Mouse (Mus musculus): ENCODE results near the gene Ccdc85a.
A peak's percentile ranks its signal among the peaks of the same experiment; 100 is the strongest.
"Not testable (repeated sequence)": the region's sequence is repeated elsewhere in the genome, so short reads cannot be mapped to it uniquely, and the experiment has no call there.

Ccdc85a gene

DNA sequence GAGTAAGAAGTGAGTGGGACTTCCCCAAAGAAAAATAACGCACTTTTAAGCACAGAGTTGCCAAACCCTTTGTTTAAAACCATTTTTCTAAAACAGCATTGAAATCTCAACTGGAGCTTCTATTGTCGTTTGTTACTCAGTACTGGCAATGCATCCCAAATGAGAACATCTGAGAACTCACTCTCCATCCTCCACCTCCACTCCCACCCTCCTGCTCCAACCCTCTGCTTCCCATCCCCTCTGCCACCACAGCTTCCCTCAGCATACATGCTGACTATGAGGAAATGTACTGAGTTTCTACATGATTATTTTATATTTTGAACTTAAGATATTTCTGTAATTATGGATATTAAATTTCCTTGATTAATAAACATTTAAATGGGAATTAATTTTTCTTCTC is 168.3 kb downstream of the Ccdc85a start:
- DNase-seq, result no peak

DNA sequence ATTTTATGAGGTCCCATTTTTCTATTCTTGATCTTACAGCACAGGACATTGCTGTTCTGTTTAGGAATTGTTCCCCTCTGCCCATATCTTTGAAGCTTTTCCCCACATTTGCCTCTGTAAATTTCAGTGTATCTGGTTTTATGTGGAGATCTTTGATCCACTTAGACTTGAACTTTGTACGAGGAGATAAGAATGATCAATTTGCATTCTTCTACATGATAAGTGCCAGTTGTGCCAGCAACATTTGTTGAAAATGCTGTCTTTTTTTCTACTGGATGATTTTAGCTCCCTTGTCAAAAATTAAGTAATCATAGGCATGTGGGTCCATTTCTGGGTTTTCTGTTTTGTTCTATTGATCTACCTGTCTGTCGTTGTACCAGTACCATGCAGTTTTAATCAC is 174.2 kb downstream of the Ccdc85a start:
- not testable (repeated sequence) for DNase-seq

DNA sequence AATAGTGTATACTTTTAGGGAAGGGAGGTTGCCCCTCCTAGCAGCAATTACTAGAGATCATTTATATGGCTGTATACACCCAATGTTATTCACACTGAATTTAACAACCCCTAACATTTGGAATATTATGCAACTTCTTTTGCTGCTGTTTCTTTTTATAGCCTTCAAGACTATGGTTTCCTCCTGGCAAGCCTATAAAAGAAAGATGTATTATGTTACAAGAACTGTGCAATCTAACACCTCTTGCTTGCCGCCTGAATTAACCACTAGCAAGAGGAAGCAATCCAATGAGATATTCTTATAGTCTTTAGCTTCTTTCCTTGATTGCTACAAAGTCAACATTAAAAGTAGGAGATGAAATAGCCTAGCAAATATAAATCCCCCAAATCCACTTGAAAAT is 187.0 kb downstream of the Ccdc85a start:
- no peak for DNase-seq

DNA sequence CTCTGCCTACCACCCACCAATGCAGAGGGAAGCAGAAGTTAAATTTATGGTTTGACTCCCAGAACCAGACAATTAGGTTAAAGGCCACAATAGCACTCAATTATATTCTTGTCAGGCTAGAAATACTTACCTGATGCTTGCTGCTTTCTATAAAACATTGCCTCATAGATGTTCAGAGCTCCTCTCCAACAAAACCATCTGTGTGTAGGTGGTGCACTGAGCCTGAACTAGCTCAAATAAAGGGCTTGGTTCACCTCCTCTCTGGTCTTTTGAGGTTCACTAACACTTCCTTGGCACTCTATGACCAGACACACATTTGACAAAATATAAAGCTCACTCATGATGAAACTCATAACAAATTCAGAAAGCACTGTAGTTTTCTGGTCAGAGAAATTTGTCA is 208.2 kb downstream of the Ccdc85a start:
- DNase-seq, result no peak

DNA sequence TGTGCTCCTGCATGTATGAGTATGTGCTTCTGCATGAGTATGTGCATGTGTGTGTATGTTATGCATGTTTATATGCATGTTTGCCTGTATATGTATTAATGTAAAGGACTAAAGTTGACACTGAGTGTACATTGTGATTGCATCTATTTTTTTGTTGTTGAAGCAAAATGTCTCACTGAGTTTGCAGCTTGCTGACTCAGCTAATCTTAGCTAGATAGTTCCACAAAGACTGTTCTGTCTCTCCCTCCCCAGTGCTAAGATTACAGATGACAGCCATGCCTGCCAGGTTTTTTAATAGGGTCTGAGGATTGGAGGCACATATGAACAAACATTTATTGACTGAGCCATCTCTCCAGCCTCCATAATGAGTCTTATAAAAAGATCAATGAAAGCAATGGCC is 209.5 kb downstream of the Ccdc85a start:
- DNase-seq, result no peak

DNA sequence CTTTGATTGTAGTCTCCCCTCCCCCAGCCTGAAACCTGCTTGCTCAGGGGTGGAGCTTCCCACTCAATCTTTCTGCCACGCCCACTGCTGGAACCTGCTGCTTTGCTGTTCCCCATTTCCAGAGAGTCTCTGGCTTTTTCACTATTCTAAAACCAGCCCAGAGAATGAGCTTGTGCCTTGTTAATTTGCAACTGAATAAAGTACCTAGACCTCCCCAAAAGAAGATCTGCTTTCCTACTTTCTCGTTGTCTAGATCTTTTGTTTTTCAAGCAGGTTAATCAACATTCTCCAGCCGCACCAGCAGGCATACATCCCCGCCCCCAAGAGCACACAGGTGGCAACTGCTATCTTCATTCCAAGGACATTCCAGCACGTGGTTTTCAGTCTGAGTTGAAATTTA is 212.7 kb downstream of the Ccdc85a start:
- DNase-seq, result not testable (repeated sequence)

DNA sequence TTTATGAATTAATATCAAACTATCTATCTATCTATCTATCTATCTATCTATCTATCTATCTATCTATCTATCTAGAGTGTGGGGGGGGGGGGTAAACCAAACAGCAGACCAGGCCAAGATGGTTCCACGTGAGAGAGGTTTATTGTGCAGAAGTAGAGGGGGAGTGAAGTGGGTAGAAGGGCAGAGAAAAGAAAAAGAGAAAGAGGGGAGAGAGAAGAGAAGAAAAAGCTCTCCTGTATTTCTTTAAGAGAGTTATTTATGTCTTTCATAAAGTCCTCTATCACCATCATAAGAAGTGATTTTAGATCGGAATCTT is 218.2 kb downstream of the Ccdc85a start:
- DNase-seq, result no peak

DNA sequence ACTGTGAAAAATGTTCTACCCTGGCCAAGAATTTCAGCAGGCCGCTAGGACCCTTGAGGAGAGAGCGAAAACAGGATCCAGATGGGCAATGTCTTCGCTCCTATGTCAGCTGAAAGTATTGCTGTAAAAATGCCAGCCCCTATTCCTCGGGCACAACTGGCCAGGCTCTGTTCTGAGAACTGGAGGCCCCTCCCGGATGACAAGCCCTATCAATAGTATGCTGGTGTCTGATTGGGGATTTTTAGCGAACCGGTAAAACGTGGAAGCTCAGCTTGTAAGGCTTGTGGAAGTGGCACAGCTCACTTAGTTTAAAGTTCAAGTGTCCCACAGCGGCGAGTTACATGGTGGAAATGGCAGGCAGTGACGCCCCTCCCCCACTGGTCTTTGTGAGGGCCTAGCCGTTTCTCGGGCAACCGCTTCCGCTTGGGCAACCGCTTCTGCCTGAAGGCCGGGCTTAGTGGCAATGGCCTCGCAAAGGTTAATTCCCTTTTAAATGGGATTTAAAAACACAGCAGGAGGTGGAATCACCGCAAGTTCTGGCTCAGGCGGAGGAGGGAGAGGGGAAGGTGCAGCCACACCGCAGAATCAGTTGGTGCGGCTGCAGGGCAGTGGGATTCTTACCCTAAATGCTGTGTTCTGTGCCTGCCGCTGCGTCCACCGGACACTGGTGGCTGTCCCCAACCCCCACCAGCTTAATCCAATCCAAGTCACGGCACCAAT is 218.8 kb downstream of the Ccdc85a start:
- DNase-seq, result peak; percentile 94

DNA sequence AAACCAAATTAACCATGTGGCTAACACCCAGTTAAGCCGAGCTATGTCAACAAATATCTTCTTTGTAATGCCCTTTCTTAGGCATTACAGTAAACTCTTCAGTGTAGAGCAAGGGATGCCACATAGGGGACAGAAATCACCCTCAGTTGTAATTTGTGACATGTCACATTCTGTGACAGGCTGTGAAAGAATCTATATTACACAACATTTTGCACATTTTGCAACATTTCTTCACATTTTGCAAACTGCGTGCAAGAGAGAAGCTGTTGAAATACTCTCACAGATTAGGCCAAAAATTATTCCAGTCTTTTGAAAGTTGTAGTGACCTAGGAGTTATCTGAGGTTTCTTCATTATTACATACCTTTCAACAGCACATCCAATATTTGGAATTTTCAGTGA is 240.7 kb downstream of the Ccdc85a start:
- no peak for DNase-seq

DNA sequence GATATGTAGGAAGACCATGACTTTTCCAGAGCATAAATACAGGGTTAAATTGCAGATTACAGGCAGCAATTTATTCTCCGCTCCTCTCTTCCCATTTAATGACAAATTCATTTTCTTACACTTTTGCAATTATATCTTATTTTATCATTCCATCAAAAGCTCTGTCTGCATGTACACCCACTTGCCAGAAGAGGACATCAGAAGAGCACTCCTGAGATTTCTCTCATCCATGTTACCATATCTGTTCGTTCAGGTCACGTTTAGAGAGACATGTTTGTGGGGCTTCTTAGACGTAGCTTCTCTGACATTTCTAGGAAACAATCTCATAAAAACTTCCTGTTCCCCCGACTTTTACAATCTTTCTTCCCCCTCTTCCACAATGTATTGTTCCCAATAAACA is 242.2 kb downstream of the Ccdc85a start:
- DNase-seq, result no peak

DNA sequence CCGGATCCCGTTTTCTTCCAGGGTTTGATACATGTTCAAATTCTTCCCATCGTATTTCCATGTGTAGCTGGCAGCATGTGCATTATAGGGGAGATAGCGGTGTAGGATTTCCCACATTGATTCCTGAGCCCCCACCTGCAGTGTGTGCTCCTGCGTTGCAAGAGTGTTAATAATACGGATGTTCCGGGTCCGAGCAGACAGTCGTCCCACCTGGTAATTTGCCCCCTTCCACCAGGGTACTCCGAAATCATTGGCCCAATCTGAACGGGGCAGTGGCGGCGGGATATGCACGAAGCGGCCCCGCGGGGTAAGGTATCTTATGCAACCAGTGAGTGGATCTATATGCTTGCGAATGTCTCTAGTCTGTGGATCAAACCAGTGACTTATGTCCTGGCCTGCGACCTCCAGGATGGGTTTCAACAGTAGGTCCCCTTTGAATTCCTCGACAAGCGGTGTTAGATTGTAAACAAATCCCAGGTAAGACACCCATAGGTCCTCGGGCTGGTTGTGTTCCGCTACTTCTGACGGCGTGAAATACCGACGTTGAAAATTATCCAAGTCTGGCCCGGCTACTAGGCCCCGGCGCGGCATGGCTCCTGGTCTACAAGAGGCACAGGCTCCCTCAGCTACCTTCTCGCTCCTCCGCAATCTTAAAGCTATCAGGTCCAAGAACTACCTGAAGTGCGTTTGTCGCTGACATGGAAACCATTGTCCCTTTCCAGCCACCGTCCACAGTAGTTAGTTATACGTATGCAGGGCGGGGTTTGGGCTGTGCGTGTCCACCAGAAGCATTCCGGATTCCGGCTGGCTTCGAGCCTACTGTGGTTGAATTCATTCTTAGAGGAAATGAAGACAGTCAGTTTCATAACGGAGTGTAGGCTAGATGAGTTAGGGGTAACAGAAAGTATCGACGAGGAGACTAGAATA is 244.6 kb downstream of the Ccdc85a start, which contains the start of gene Gm6685:
Gm6685 (minus strand) TSS at position 644 of the 927 bp plus-strand sequence.
- DNase-seq, result not testable (repeated sequence)
